ENCODE assay signal across 8 mouse cellular contexts in the genomic region with DNA sequence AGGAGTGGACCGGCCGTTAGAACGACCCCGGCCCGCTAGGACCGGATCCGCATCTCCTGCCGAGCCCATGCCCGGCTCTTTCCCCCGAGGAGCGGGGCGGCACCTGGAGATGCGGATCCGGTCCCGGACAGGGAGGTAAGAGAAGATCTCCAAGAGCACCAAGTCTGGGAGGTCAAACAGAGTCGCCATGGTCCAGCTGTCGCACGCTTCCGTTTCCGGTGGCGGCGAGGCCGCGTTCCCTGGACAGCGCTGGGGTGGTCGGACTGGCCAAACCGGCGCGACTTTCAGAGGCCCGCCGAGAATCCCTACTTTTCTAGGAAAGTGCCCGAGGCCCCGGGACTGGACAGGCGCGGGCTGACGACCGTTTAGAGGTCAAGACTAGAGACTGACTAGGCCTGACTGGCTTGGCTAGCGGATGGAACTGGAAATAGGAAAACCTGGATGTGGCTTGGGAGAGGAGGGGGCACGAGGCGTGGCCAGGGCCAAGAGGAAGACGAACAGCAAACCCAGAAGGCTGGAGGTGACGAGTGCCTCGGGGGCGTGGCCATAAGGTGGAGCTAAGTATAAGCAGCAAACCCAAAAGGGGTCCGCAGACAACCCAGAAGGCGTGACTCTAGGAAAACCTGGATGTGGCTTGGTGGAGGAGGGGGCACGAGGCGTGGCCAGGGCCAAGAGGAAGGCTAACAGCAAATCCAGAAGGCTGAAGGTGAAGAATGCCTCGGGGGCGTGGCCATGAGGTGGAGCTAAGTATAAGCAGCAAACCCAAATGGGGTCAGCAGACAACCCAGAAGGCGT. TPM values are rescaled to one million over a fixed set of nuclear protein-coding genes. Genes with fewer than 3 reads are reported as not detected.
A peak's percentile ranks its signal among the peaks of the same experiment; 100 is the strongest.
DNase-seq lines count a peak whose midpoint lies in the region; ATAC-seq and TF ChIP-seq lines count a peak whose summit lies in the region.

A gene (plus strand): TSS at position 778 of the 795 bp plus-strand sequence.

- in situ Hi-C loops in Patski (cut with MboI; ENCODE audit: low pct_unique_long_range_greater_than_20kb), result loop anchor here (10.0 kb wide), 1 partner anchor 167 kb away; no protein-coding TSS in a partner anchor

- WGBS in intestine, embryonic 16.5 days, result under 1% methylated on average over 51 of the region's 51 CpGs
- WGBS in midbrain, postnatal 0 days, result under 1% methylated on average over 51 of the region's 51 CpGs

- peak within 1 kb of the TSS; percentile 97 for H3K27ac ChIP-seq in intestine, embryonic 16.5 days (ENCODE audit: low read length)
- H3K27ac ChIP-seq in midbrain, postnatal 0 days (ENCODE audit: low read depth, low read length), result peak within 1 kb of the TSS; percentile 83

- POLR2A ChIA-PET in Patski (lab: Charles Lee), result no interaction called here

- ATAC-seq in Patski, result peak; percentile 87
- ATAC-seq in granulocyte monocyte progenitor cell, adult 5-6 weeks (replicated peaks; ENCODE audit: poor library complexity, severe bottlenecking), result peak; percentile 54
- peak; percentile 91 for ATAC-seq in intestine, embryonic 16.5 days
- ATAC-seq in midbrain, postnatal 0 days (ENCODE audit: low FRiP score), result peak; percentile 91

- CTCF ChIA-PET in Patski (lab: Charles Lee), result interaction anchor here (0.7 to 1.4 kb wide), 2 partner anchors 10 to 19 kb away, joined by 3 read pairs; no protein-coding TSS in a partner anchor

- TF ChIP-seq CTCF in Patski (IDR thresholded peaks at IDR 0.05), result no peak
- peak; percentile 17; the same call in 1 of the 2 replicates for TF ChIP-seq CTCF in midbrain, postnatal 0 days (IDR thresholded peaks at IDR 0.05)

- H3K9ac ChIP-seq in intestine, embryonic 16.5 days (ENCODE audit: low read depth, low read length), result peak within 1 kb of the TSS; percentile 86
- H3K9ac ChIP-seq in midbrain, postnatal 0 days (replicated peaks; ENCODE audit: low read length, poor library complexity, severe bottlenecking), result peak within 1 kb of the TSS; percentile 74

- no peaks in the 10 kb centered on the region for H3K9me3 ChIP-seq in intestine, embryonic 16.5 days (ENCODE audit: control insufficient read depth, low read length)
- H3K9me3 ChIP-seq in midbrain, postnatal 0 days (ENCODE audit: low read length), result no peaks in the 10 kb centered on the region

- H3K27me3 ChIP-seq in Patski, result no peaks in the 10 kb centered on the region
- no peaks in the 10 kb centered on the region for H3K27me3 ChIP-seq in intestine, embryonic 16.5 days (replicated peaks; ENCODE audit: control insufficient read depth, insufficient read depth, low read length)
- H3K27me3 ChIP-seq in midbrain, postnatal 0 days (ENCODE audit: insufficient read depth, low read length), result no peaks in the 10 kb centered on the region

- peaks cover 9% of the 10 kb centered on the region for H3K36me3 ChIP-seq in intestine, embryonic 16.5 days (ENCODE audit: control insufficient read depth, insufficient read depth, low read length)
- peaks cover 21% of the 10 kb centered on the region for H3K36me3 ChIP-seq in midbrain, postnatal 0 days (ENCODE audit: insufficient read depth, low read length)

- peak within 1 kb of the TSS; percentile 95 for H3K4me2 ChIP-seq in intestine, embryonic 16.5 days (ENCODE audit: low read depth, low read length)
- peak within 1 kb of the TSS; percentile 97 for H3K4me2 ChIP-seq in midbrain, postnatal 0 days (ENCODE audit: low read depth, low read length, poor library complexity, severe bottlenecking)

- DNase-seq in 3T3-L1 (ENCODE audit: low read depth, low spot score) (peak; percentile 98), Patski (ENCODE audit: low read depth, low spot score) (peak; percentile 54), liver (peak; percentile 89)
- peak; percentile 98 for DNase-seq in embryo, embryonic 10.5 days (ENCODE audit: low spot score)
- DNase-seq in midbrain, postnatal 0 days (ENCODE audit: low spot score), result peak; percentile 97
- DNase-seq in testis, postnatal 10 days (ENCODE audit: low spot score), result peak; percentile 95

- H3K4me1 ChIP-seq in intestine, embryonic 16.5 days (ENCODE audit: control insufficient read depth, insufficient read depth, low read length), result peaks cover 8% of the 10 kb centered on the region
- H3K4me1 ChIP-seq in midbrain, postnatal 0 days (ENCODE audit: insufficient read depth, low read length), result peaks cover 9% of the 10 kb centered on the region; the same call in 1 of the 2 replicates

- H3K4me3 ChIP-seq in intestine, embryonic 16.5 days (ENCODE audit: low read length), result peak within 1 kb of the TSS; percentile 83
- peak within 1 kb of the TSS; percentile 64 for H3K4me3 ChIP-seq in midbrain, postnatal 0 days (ENCODE audit: low read depth, low read length)

RNA-seq across cellular contexts. Expression of the gene that starts here (rescaled TPM):
- 439 TPM for polyA plus RNA-seq in Patski (2021)
- total RNA-seq in granulocyte monocyte progenitor cell, adult 5-6 weeks (2014; fragmentation: Nextera tagmentation), result 459 and 544 TPM in 2 replicates
- 101 and 107 TPM in 2 replicates for total RNA-seq in granulocyte monocyte progenitor cell, adult 5-6 weeks (2017)
- polyA plus RNA-seq in intestine, embryonic 16.5 days (2015; fragmentation: Nextera tagmentation; extraction: Ambion mirVana), result 356 and 361 TPM in 2 replicates
- 213 and 253 TPM in 2 replicates for total RNA-seq in midbrain, postnatal 0 days (2014; rRNA removed)
- polyA plus RNA-seq in midbrain, postnatal 0 days (2015; fragmentation: Nextera tagmentation; extraction: Ambion mirVana), result 498 and 531 TPM in 2 replicates

Comparison
In these comparisons a context has a peak if more than half of its experiments do, and no peak if none do; other contexts are left out.
1. Peak in every context shown above with its lines: DNase-seq, ATAC-seq, H3K4me3 ChIP-seq and H3K27ac ChIP-seq.